In the genomic region with DNA sequence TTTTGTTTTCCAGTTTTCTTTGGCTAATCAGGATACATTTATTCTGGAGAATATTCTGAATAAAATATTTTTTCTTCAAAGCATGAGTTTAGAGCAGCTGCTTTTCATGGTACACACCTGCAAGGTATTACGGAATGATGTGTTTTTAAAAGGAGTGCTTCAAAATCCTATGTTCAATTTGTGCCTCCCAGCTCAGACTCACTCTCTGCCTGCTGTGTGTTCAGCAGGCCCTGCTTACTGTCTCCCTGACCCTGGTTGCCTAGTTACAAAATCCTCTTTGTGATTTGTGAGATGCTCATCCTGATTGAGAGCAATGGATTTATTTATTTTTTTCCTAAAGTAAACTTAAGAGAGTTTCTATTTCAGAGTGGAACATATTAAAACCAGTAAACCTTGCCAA, we compare ENCODE assay signal across 10 mouse cellular contexts.
A peak's percentile ranks its signal among the peaks of the same experiment; 100 is the strongest.
DNase-seq lines count a peak whose midpoint lies in the region; ATAC-seq and TF ChIP-seq lines count a peak whose summit lies in the region.
"Had no signal": no experiment of that assay in that cellular context is flagged by ENCODE, and none has a peak within 500 bp of the region (broad histone marks: within the 10 kb centered on the region; RNA-seq: fewer than 3 reads in every experiment).

No protein-coding gene starts in this region.

- H3K36me3 ChIP-seq in forebrain, embryonic 12.5 days (replicated peaks) = no peaks in the 10 kb centered on the region
- H3K36me3 ChIP-seq in forebrain, embryonic 11.5 days (ENCODE audit: control insufficient read depth, insufficient read depth, low read length) = no peaks in the 10 kb centered on the region
- no peaks in the 10 kb centered on the region for H3K36me3 ChIP-seq in lung, postnatal 0 days (ENCODE audit: insufficient read depth, low read length)
- H3K36me3 ChIP-seq in intestine, embryonic 15.5 days = no peaks in the 10 kb centered on the region

- no peak overlapping the region for H3K4me2 ChIP-seq in forebrain, embryonic 12.5 days
- no peak overlapping the region for H3K4me2 ChIP-seq in forebrain, embryonic 11.5 days (ENCODE audit: low read depth, low read length, severe bottlenecking)
- H3K4me2 ChIP-seq in lung, postnatal 0 days (replicated peaks; ENCODE audit: low read depth, low read length) = no peak overlapping the region
- no peak overlapping the region for H3K4me2 ChIP-seq in intestine, embryonic 15.5 days (replicated peaks)

- H3K27ac ChIP-seq in forebrain, embryonic 12.5 days = no peak overlapping the region
- H3K27ac ChIP-seq in forebrain, embryonic 11.5 days (ENCODE audit: low read depth, low read length) = no peak overlapping the region
- H3K27ac ChIP-seq in lung, postnatal 0 days (ENCODE audit: low read length) = no peak overlapping the region
- no peak overlapping the region for H3K27ac ChIP-seq in intestine, embryonic 15.5 days

- WGBS in forebrain, embryonic 12.5 days = 28% methylated on average over 1 of the region's 1 CpGs
- 56% methylated on average over 1 of the region's 1 CpGs for WGBS in forebrain, embryonic 11.5 days
- 81% methylated on average over 1 of the region's 1 CpGs for WGBS in lung, postnatal 0 days
- WGBS in lung, adult 2 months = 79% methylated on average over 1 of the region's 1 CpGs
- WGBS in intestine, embryonic 15.5 days = 46% methylated on average over 1 of the region's 1 CpGs

- no peaks in the 10 kb centered on the region for H3K27me3 ChIP-seq in forebrain, embryonic 12.5 days
- H3K27me3 ChIP-seq in forebrain, embryonic 11.5 days (ENCODE audit: control insufficient read depth, insufficient read depth, low read length) = no peaks in the 10 kb centered on the region
- no peaks in the 10 kb centered on the region for H3K27me3 ChIP-seq in lung, postnatal 0 days (replicated peaks; ENCODE audit: insufficient read depth, low read length)
- H3K27me3 ChIP-seq in intestine, embryonic 15.5 days (replicated peaks) = no peaks in the 10 kb centered on the region
- H3K27me3 ChIP-seq: Patski had no signal

- peak; percentile 64 for ATAC-seq in forebrain, embryonic 12.5 days (ENCODE audit: low FRiP score)
- no peak for ATAC-seq in forebrain, embryonic 11.5 days (replicated peaks; ENCODE audit: low FRiP score)
- no peak for ATAC-seq in lung, postnatal 0 days
- peak; percentile 51 for ATAC-seq in intestine, embryonic 15.5 days
- ATAC-seq: Patski had no signal

- no peak for TF ChIP-seq POLR2A in lung, adult 2 months (IDR thresholded peaks at IDR 0.05; ENCODE audit: borderline replicate concordance, extremely low read depth, low read depth, low read length)

- H3K4me1 ChIP-seq in forebrain, embryonic 12.5 days = peaks cover 5% of the 10 kb centered on the region
- 0 out of 2 replicates have a peak, but pooled peaks cover 2% of the 10 kb centered on the region for H3K4me1 ChIP-seq in forebrain, embryonic 11.5 days (replicated peaks; ENCODE audit: control insufficient read depth, insufficient read depth, low read length)
- H3K4me1 ChIP-seq in lung, postnatal 0 days (ENCODE audit: insufficient read depth, low read depth, low read length) = no peaks in the 10 kb centered on the region
- no peaks in the 10 kb centered on the region for H3K4me1 ChIP-seq in lung, adult 2 months (ENCODE audit: control insufficient read depth, insufficient read depth, low read length)
- no peaks in the 10 kb centered on the region for H3K4me1 ChIP-seq in intestine, embryonic 15.5 days (replicated peaks)

- no peak overlapping the region for H3K4me3 ChIP-seq in forebrain, embryonic 12.5 days (replicated peaks)
- H3K4me3 ChIP-seq in forebrain, embryonic 11.5 days (ENCODE audit: low read depth, low read length) = no peak overlapping the region
- H3K4me3 ChIP-seq in lung, postnatal 0 days (ENCODE audit: low read depth, low read length) = no peak overlapping the region
- no peak overlapping the region for H3K4me3 ChIP-seq in lung, adult 2 months (replicated peaks; ENCODE audit: extremely low read depth, low read depth, low read length)
- no peak overlapping the region for H3K4me3 ChIP-seq in intestine, embryonic 15.5 days (replicated peaks)

- TF ChIP-seq EP300 in lung, postnatal 0 days (IDR thresholded peaks at IDR 0.05) = no peak

- H3K9ac ChIP-seq in forebrain, embryonic 12.5 days = no peak overlapping the region
- no peak overlapping the region for H3K9ac ChIP-seq in forebrain, embryonic 11.5 days (ENCODE audit: low read length)
- no peak overlapping the region for H3K9ac ChIP-seq in lung, postnatal 0 days (replicated peaks; ENCODE audit: low read depth)
- H3K9ac ChIP-seq in intestine, embryonic 15.5 days = no peak overlapping the region

- no peaks in the 10 kb centered on the region for H3K9me3 ChIP-seq in forebrain, embryonic 12.5 days
- no peaks in the 10 kb centered on the region for H3K9me3 ChIP-seq in forebrain, embryonic 11.5 days (ENCODE audit: control insufficient read depth, low read length)
- no peaks in the 10 kb centered on the region for H3K9me3 ChIP-seq in lung, postnatal 0 days (ENCODE audit: low read length)
- H3K9me3 ChIP-seq in intestine, embryonic 15.5 days = no peaks in the 10 kb centered on the region

- no peak for DNase-seq in forebrain, embryonic 11.5 days (ENCODE audit: low spot score)
- DNase-seq in lung, postnatal 0 days (ENCODE audit: low spot score) = peak; percentile 7
- DNase-seq in lung, adult 2 months = no peak
- DNase-seq in skeletal muscle tissue, adult 2 months (ENCODE audit: low read depth, low spot score) = peak; percentile 26
- no peak for DNase-seq in adrenal gland, adult 8-10 months
- no peak for DNase-seq in layer of hippocampus, postnatal 36 days
- DNase-seq: layer of hippocampus, adult 9-11 months had no signal

- no peak for TF ChIP-seq CTCF in lung, postnatal 0 days (IDR thresholded peaks at IDR 0.05)
- TF ChIP-seq CTCF in lung, adult 2 months (IDR thresholded peaks at IDR 0.05; ENCODE audit: insufficient read depth, low read length) = no peak

Comparison
In these comparisons a context has a peak if more than half of its experiments do, and no peak if none do; other contexts are left out.
1. ATAC-seq: peak in forebrain, embryonic 12.5 days (single experiment) and intestine, embryonic 15.5 days (single experiment); none in forebrain, embryonic 11.5 days (single experiment) and lung, postnatal 0 days (single experiment).
2. DNase-seq: peak in lung, postnatal 0 days (single experiment) and skeletal muscle tissue, adult 2 months (single experiment); none in forebrain, embryonic 11.5 days (single experiment), lung, adult 2 months (single experiment), adrenal gland, adult 8-10 months (single experiment) and layer of hippocampus, postnatal 36 days (0 of 2).